Mouse (Mus musculus) liver, postnatal 0 days (tissue): ENCODE data around the gene Nlrx1.

Experiments
- CTCF ChIP-seq: sonication (generic); IDR thresholded peaks from 2 replicates; pipeline ENCODE4 v1.5.1; 2016; ENCODE audit warnings: antibody characterized with exemption, low read depth
- EP300 ChIP-seq: IDR thresholded peaks from 2 replicates; pipeline ENCODE4 v1.6.1; 2016; ENCODE audit warnings: antibody characterized with exemption, low read depth, mild to moderate bottlenecking

- TF ChIP-seq CTCF (no peak), EP300 (no peak)
Measured at GRCm38 (mm10) chr9:44261388-44261787, 7.0 kb downstream of the Nlrx1 start.
